Mouse (Mus musculus): Measurements from ENCODE around the gene Atp2a1. TPM values are rescaled to one million over a fixed set of nuclear protein-coding genes. Genes with fewer than 3 reads are reported as not detected.
"Not testable (repeated sequence)": the region's sequence is repeated elsewhere in the genome, so short reads cannot be mapped to it uniquely, and the experiment has no call there.

The Atp2a1 gene
- polyA plus RNA-seq, 1 experiment from 2014 or later = 6.4 TPM

- WGBS = 81% methylated on average over 4 of the region's 4 CpGs
- no peak for ATAC-seq (replicated peaks; ENCODE audit: extremely low read depth, insufficient read depth, low FRiP score)
- Histone ChIP-seq H3K9ac (ENCODE audit: low read length) (no peak overlapping the region), H3K4me3 (ENCODE audit: low read length) (no peak overlapping the region), H3K4me1 (ENCODE audit: control insufficient read depth, insufficient read depth, low read length) (no peaks in the 10 kb centered on the region), H3K36me3 (ENCODE audit: control insufficient read depth, insufficient read depth) (no peaks in the 10 kb centered on the region), H3K27me3 (ENCODE audit: control insufficient read depth, insufficient read depth, low read length) (no peaks in the 10 kb centered on the region), H3K9me3 (replicated peaks; ENCODE audit: control insufficient read depth, low read length) (no peaks in the 10 kb centered on the region; the same call in 1 of the 2 replicates), H3K4me2 (ENCODE audit: low read depth, low read length) (no peak overlapping the region), H3K27ac (ENCODE audit: low read length) (no peak overlapping the region)
Observed at GRCm38 (mm10) chr7:126417606-126418005, 45.3 kb downstream of the Atp2a1 start.

GRCm38 (mm10) chr7:126417045-126417444 is 45.9 kb downstream of the Atp2a1 start:
- Histone ChIP-seq H3K4me2 (ENCODE audit: low read depth, low read length) (no peak overlapping the region), H3K9me3 (replicated peaks; ENCODE audit: control insufficient read depth, low read length) (no peaks in the 10 kb centered on the region; the same call in 1 of the 2 replicates), H3K36me3 (ENCODE audit: control insufficient read depth, insufficient read depth) (no peaks in the 10 kb centered on the region), H3K4me1 (ENCODE audit: control insufficient read depth, insufficient read depth, low read length) (no peaks in the 10 kb centered on the region), H3K27me3 (ENCODE audit: control insufficient read depth, insufficient read depth, low read length) (no peaks in the 10 kb centered on the region), H3K4me3 (ENCODE audit: low read length) (no peak overlapping the region), H3K27ac (ENCODE audit: low read length) (no peak overlapping the region), H3K9ac (ENCODE audit: low read length) (no peak overlapping the region)
- no peak for ATAC-seq (replicated peaks; ENCODE audit: extremely low read depth, insufficient read depth, low FRiP score)
- 58% methylated on average over 8 of the region's 8 CpGs for WGBS

GRCm38 (mm10) chr7:126416615-126417014 is 46.3 kb downstream of the Atp2a1 start:
- no peaks in the 10 kb centered on the region for H3K4me1 ChIP-seq (ENCODE audit: control insufficient read depth, insufficient read depth, low read length)
- 53% methylated on average over 2 of the region's 2 CpGs for WGBS
- no peaks in the 10 kb centered on the region for H3K27me3 ChIP-seq (ENCODE audit: control insufficient read depth, insufficient read depth, low read length)
- no peak for ATAC-seq (replicated peaks; ENCODE audit: extremely low read depth, insufficient read depth, low FRiP score)
- H3K4me3 ChIP-seq (ENCODE audit: low read length) = no peak overlapping the region
- no peak overlapping the region for H3K9ac ChIP-seq (ENCODE audit: low read length)
- H3K27ac ChIP-seq (ENCODE audit: low read length) = no peak overlapping the region
- no peaks in the 10 kb centered on the region for H3K36me3 ChIP-seq (ENCODE audit: control insufficient read depth, insufficient read depth)
- H3K4me2 ChIP-seq (ENCODE audit: low read depth, low read length) = no peak overlapping the region
- H3K9me3 ChIP-seq (replicated peaks; ENCODE audit: control insufficient read depth, low read length) = no peaks in the 10 kb centered on the region

GRCm38 (mm10) chr7:126414725-126415124 is 48.2 kb downstream of the Atp2a1 start, which contains the start of gene Cd19:
Gene Cd19 (minus strand): TSS chr7:126414889.
- H3K27ac ChIP-seq (ENCODE audit: low read length) = no peak within 1 kb of the TSS
- WGBS = 83% methylated on average over 6 of the region's 6 CpGs

GRCm38 (mm10) chr7:126411061-126411460 is 51.8 kb downstream of the Atp2a1 start:
- H3K27me3 ChIP-seq (ENCODE audit: control insufficient read depth, insufficient read depth, low read length) = peaks cover 2% of the 10 kb centered on the region; the same call in 1 of the 2 replicates
- H3K27ac ChIP-seq (ENCODE audit: low read length) = no peak overlapping the region
- H3K36me3 ChIP-seq (ENCODE audit: control insufficient read depth, insufficient read depth) = no peaks in the 10 kb centered on the region
- ATAC-seq (replicated peaks; ENCODE audit: extremely low read depth, insufficient read depth, low FRiP score) = no peak
- H3K4me3 ChIP-seq (ENCODE audit: low read length) = no peak overlapping the region
- no peaks in the 10 kb centered on the region for H3K9me3 ChIP-seq (replicated peaks; ENCODE audit: control insufficient read depth, low read length)
- H3K9ac ChIP-seq (ENCODE audit: low read length) = no peak overlapping the region
- 79% methylated on average over 4 of the region's 4 CpGs for WGBS
- no peaks in the 10 kb centered on the region for H3K4me1 ChIP-seq (ENCODE audit: control insufficient read depth, insufficient read depth, low read length)
- no peak overlapping the region for H3K4me2 ChIP-seq (ENCODE audit: low read depth, low read length)

More at GRCm38 (mm10) chr7:126414725-126415124, 48.2 kb downstream of the Atp2a1 start, which contains the start of gene Cd19:
- Histone ChIP-seq H3K36me3 (ENCODE audit: control insufficient read depth, insufficient read depth) (no peaks in the 10 kb centered on the region), H3K9ac (ENCODE audit: low read length) (no peak within 1 kb of the TSS), H3K4me1 (ENCODE audit: control insufficient read depth, insufficient read depth, low read length) (no peaks in the 10 kb centered on the region), H3K4me2 (ENCODE audit: low read depth, low read length) (no peak within 1 kb of the TSS), H3K27me3 (ENCODE audit: control insufficient read depth, insufficient read depth, low read length) (peaks cover 2% of the 10 kb centered on the region; the same call in 1 of the 2 replicates), H3K4me3 (ENCODE audit: low read length) (no peak within 1 kb of the TSS), H3K9me3 (replicated peaks; ENCODE audit: control insufficient read depth, low read length) (no peaks in the 10 kb centered on the region)
- ATAC-seq (replicated peaks; ENCODE audit: extremely low read depth, insufficient read depth, low FRiP score) = no peak

- no peak overlapping the region for H3K4me3 ChIP-seq (ENCODE audit: low read length)
- ATAC-seq (replicated peaks; ENCODE audit: extremely low read depth, insufficient read depth, low FRiP score) = no peak
- no peak overlapping the region for H3K4me2 ChIP-seq (ENCODE audit: low read depth, low read length)
- H3K27me3 ChIP-seq (ENCODE audit: control insufficient read depth, insufficient read depth, low read length) = peaks cover 2% of the 10 kb centered on the region; the same call in 1 of the 2 replicates
- WGBS = 73% methylated on average over 2 of the region's 2 CpGs
- no peaks in the 10 kb centered on the region for H3K36me3 ChIP-seq (ENCODE audit: control insufficient read depth, insufficient read depth)
- no peak overlapping the region for H3K9ac ChIP-seq (ENCODE audit: low read length)
- no peaks in the 10 kb centered on the region for H3K4me1 ChIP-seq (ENCODE audit: control insufficient read depth, insufficient read depth, low read length)
- no peak overlapping the region for H3K27ac ChIP-seq (ENCODE audit: low read length)
- H3K9me3 ChIP-seq (replicated peaks; ENCODE audit: control insufficient read depth, low read length) = no peaks in the 10 kb centered on the region
Observed at GRCm38 (mm10) chr7:126408686-126409085, 54.2 kb downstream of the Atp2a1 start.

- 71% methylated on average over 6 of the region's 8 CpGs for WGBS
- not testable (repeated sequence) for H3K9ac ChIP-seq (ENCODE audit: low read length); H3K27ac ChIP-seq (ENCODE audit: low read length); H3K4me1 ChIP-seq (ENCODE audit: control insufficient read depth, insufficient read depth, low read length); H3K4me3 ChIP-seq (ENCODE audit: low read length); ATAC-seq (replicated peaks; ENCODE audit: extremely low read depth, insufficient read depth, low FRiP score); H3K27me3 ChIP-seq (ENCODE audit: control insufficient read depth, insufficient read depth, low read length); H3K9me3 ChIP-seq (replicated peaks; ENCODE audit: control insufficient read depth, low read length); H3K36me3 ChIP-seq (ENCODE audit: control insufficient read depth, insufficient read depth); H3K4me2 ChIP-seq (ENCODE audit: low read depth, low read length)
Observed at GRCm38 (mm10) chr7:126402518-126402917, 60.4 kb downstream of the Atp2a1 start.

- ATAC-seq (replicated peaks; ENCODE audit: extremely low read depth, insufficient read depth, low FRiP score) = no peak
- WGBS = 4% methylated on average over 5 of the region's 5 CpGs
- Histone ChIP-seq H3K4me3 (ENCODE audit: low read length) (no peak overlapping the region), H3K9me3 (replicated peaks; ENCODE audit: control insufficient read depth, low read length) (no peaks in the 10 kb centered on the region), H3K27ac (ENCODE audit: low read length) (no peak overlapping the region), H3K9ac (ENCODE audit: low read length) (no peak overlapping the region), H3K36me3 (ENCODE audit: control insufficient read depth, insufficient read depth) (no peaks in the 10 kb centered on the region), H3K27me3 (ENCODE audit: control insufficient read depth, insufficient read depth, low read length) (no peaks in the 10 kb centered on the region), H3K4me2 (ENCODE audit: low read depth, low read length) (no peak overlapping the region), H3K4me1 (ENCODE audit: control insufficient read depth, insufficient read depth, low read length) (peaks cover 10% of the 10 kb centered on the region)
Observed at GRCm38 (mm10) chr7:126399548-126399947, 63.4 kb downstream of the Atp2a1 start.

- Histone ChIP-seq H3K4me3 (ENCODE audit: low read length) (no peak overlapping the region), H3K9me3 (replicated peaks; ENCODE audit: control insufficient read depth, low read length) (no peaks in the 10 kb centered on the region), H3K27me3 (ENCODE audit: control insufficient read depth, insufficient read depth, low read length) (no peaks in the 10 kb centered on the region), H3K4me1 (ENCODE audit: control insufficient read depth, insufficient read depth, low read length) (peaks cover 10% of the 10 kb centered on the region), H3K36me3 (ENCODE audit: control insufficient read depth, insufficient read depth) (no peaks in the 10 kb centered on the region), H3K27ac (ENCODE audit: low read length) (no peak overlapping the region), H3K9ac (ENCODE audit: low read length) (no peak overlapping the region), H3K4me2 (ENCODE audit: low read depth, low read length) (no peak overlapping the region)
- ATAC-seq (replicated peaks; ENCODE audit: extremely low read depth, insufficient read depth, low FRiP score) = no peak
- WGBS = 84% methylated on average over 4 of the region's 4 CpGs
Observed at GRCm38 (mm10) chr7:126397822-126398221, 65.1 kb downstream of the Atp2a1 start.
